Mouse (Mus musculus): ENCODE measurements around the gene Lbr. TPM values are rescaled to one million over a fixed set of nuclear protein-coding genes. Genes with fewer than 3 reads are reported as not detected.

Lbr gene
- polyA plus RNA-seq (2015; fragmentation: Nextera tagmentation; extraction: Ambion mirVana): 18.9 and 19.1 TPM in 2 replicates

DNA sequence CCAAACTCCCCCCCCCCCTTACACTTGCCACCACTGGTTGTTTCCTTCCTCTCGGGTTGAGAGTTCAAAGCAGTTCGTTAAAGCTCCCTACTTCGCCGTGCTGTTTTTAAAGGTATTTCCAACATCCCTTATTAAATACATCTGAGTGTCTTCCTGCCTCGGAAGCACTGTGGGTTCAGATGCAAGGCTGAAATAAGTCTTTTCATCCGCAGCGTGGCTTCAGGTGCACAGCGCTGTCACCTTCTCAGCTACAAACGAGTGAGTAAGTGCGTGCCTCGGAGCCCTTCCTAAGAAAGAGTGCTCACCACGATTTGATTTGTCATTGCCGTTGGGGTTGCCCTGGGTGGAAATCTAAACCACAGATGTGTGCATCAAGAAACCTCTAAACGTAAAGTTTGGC is at the start of gene Lbr:
Gene Lbr, minus strand, starts transcription at position 266 of the 400 bp plus-strand sequence.

Other genes with a start within 250 kb of the Lbr start
- gene Enah, start 176.9 kb upstream of the Lbr start, polyA plus RNA-seq (2015; fragmentation: Nextera tagmentation; extraction: Ambion mirVana): 24.8 and 28.2 TPM in 2 replicates